In genomic region chr11:32701566-32701965, GRCm38 (mm10) we compare ENCODE assay signal across 23 mouse cellular contexts. TPM values are rescaled to one million over a fixed set of nuclear protein-coding genes. Genes with fewer than 3 reads are reported as not detected.
DNase-seq lines count a peak whose midpoint lies in the region; ATAC-seq and TF ChIP-seq lines count a peak whose summit lies in the region.
"Had no signal": no experiment of that assay in that cellular context is flagged by ENCODE, and none has a peak within 500 bp of the region (broad histone marks: within the 10 kb centered on the region; RNA-seq: fewer than 3 reads in every experiment).

No protein-coding gene starts in this region.

- no peak for ATAC-seq in heart, embryonic 16.5 days (replicated peaks; ENCODE audit: extremely low read depth, insufficient read depth, low FRiP score)
- ATAC-seq: activated CD4-positive, CD25-positive, alpha-beta regulatory T cell, adult 4 months; forebrain, embryonic 14.5 days; intestine, embryonic 16.5 days; Patski had no signal

- intact Hi-C loops in gastrocnemius, adult 2 months (cut with DNase I) = loop anchor here (10.0 kb wide), 1 partner anchor 167 kb away; the partner anchor contains the start of genes Efcab9 and Stk10

- WGBS in heart, embryonic 16.5 days = 26% methylated on average over 3 of the region's 3 CpGs

- TF ChIP-seq CTCF in gastrocnemius, adult 2 months (IDR thresholded peaks at IDR 0.05) = no peak

- H3K27me3 ChIP-seq in heart, embryonic 16.5 days (ENCODE audit: control insufficient read depth, insufficient read depth, low read length) = no peaks in the 10 kb centered on the region
- H3K27me3 ChIP-seq: CH12.LX; embryonic facial prominence, embryonic 15.5 days; hindbrain, embryonic 15.5 days; kidney, embryonic 15.5 days; Patski had no signal

- no peak overlapping the region; the same call in 1 of the 2 replicates for H3K4me3 ChIP-seq in gastrocnemius, adult 2 months
- no peak overlapping the region for H3K4me3 ChIP-seq in heart, embryonic 16.5 days (ENCODE audit: low read length)
- H3K4me3 ChIP-seq: embryonic facial prominence, embryonic 15.5 days; erythroblast, embryonic 14.5 days; forebrain, embryonic 10.5 days; hindbrain, embryonic 15.5 days; kidney, embryonic 15.5 days had no signal

- H3K4me2 ChIP-seq in heart, embryonic 16.5 days (ENCODE audit: low read depth, low read length) = peak overlapping the region; percentile 5; the same call in 1 of the 2 replicates
- H3K4me2 ChIP-seq: embryonic facial prominence, embryonic 15.5 days; hindbrain, embryonic 15.5 days; kidney, embryonic 15.5 days had no signal

- no peaks in the 10 kb centered on the region for H3K9me3 ChIP-seq in heart, embryonic 16.5 days (replicated peaks; ENCODE audit: control insufficient read depth, low read length)
- H3K9me3 ChIP-seq: embryonic facial prominence, embryonic 15.5 days; forebrain, embryonic 10.5 days; hindbrain, embryonic 15.5 days; kidney, embryonic 15.5 days had no signal

- H3K36me3 ChIP-seq in heart, embryonic 16.5 days (ENCODE audit: control insufficient read depth, insufficient read depth) = no peaks in the 10 kb centered on the region
- H3K36me3 ChIP-seq: embryonic facial prominence, embryonic 15.5 days; forebrain, embryonic 10.5 days; hindbrain, embryonic 15.5 days had no signal

- DNase-seq in gastrocnemius, adult 2 months = peak; percentile 58
- DNase-seq in gastrocnemius, postnatal 4 days (ENCODE audit: low spot score in 2 of 2) = no peak
- DNase-seq in heart, adult 9 months (ENCODE audit: low spot score in 2 of 2) = peak; percentile 27 to 29
- DNase-seq in heart, adult 8-10 months (ENCODE audit: low spot score) = no peak
- peak; percentile 20 for DNase-seq in heart, postnatal 4 days
- DNase-seq in right cerebral cortex, postnatal 4 days = no peak
- DNase-seq: adrenal gland, postnatal 14 days; cerebellum, adult 18-20 months; cerebellum, postnatal 10 days; embryo, embryonic 11 days; gastrocnemius, postnatal 10 days; kidney, adult 2 months had no signal

- H3K27ac ChIP-seq in gastrocnemius, adult 2 months = peak overlapping the region; percentile 81
- peak overlapping the region; percentile 25 for H3K27ac ChIP-seq in heart, embryonic 16.5 days (ENCODE audit: low read length)
- H3K27ac ChIP-seq: embryonic facial prominence, embryonic 15.5 days; forebrain, embryonic 10.5 days; hindbrain, embryonic 15.5 days; kidney, embryonic 15.5 days had no signal

- H3K9ac ChIP-seq in heart, embryonic 16.5 days (ENCODE audit: low read length) = no peak overlapping the region
- H3K9ac ChIP-seq: embryonic facial prominence, embryonic 15.5 days; hindbrain, embryonic 15.5 days; kidney, embryonic 15.5 days had no signal

- peaks cover 52% of the 10 kb centered on the region for H3K4me1 ChIP-seq in heart, embryonic 16.5 days (ENCODE audit: control insufficient read depth, insufficient read depth, low read length)

RNA-seq across cellular contexts. Expression of gene Fbxw11, which starts 59.0 kb away (rescaled TPM):
- 10 to 100 TPM; 56.9 to 68.9 TPM for total RNA-seq in gastrocnemius, adult 2 months (2021)
- total RNA-seq in gastrocnemius, postnatal 4 days (2021) = 10 to 100 TPM; 63.4 to 71.3 TPM
- 10 to 100 TPM; 44.2 to 51.4 (median 46.2) TPM for total RNA-seq in heart, adult 8-10 months (2022)
- 63.5 and 70.5 TPM in 2 replicates for polyA plus RNA-seq in heart, embryonic 16.5 days (2015; fragmentation: Nextera tagmentation; extraction: Ambion mirVana)
- total RNA-seq in heart, postnatal 4 days (2021) = 10 to 100 TPM; 77.1 to 77.3 TPM

Comparison
In these comparisons a context has a peak if more than half of its experiments do, and no peak if none do; other contexts are left out.
1. DNase-seq: peak in gastrocnemius, adult 2 months (single experiment), heart, adult 9 months (2 of 2) and heart, postnatal 4 days (single experiment); none in gastrocnemius, postnatal 4 days (0 of 2), heart, adult 8-10 months (single experiment) and right cerebral cortex, postnatal 4 days (single experiment).